ENCODE assay signal across 16 mouse cellular contexts in genomic region chr6:108549495-108549935, GRCm38 (mm10).
DNase-seq lines count a peak whose midpoint lies in the region; ATAC-seq and TF ChIP-seq lines count a peak whose summit lies in the region.
"Had no signal": no experiment of that assay in that cellular context is flagged by ENCODE, and none has a peak within 500 bp of the region (broad histone marks: within the 10 kb centered on the region; RNA-seq: fewer than 3 reads in every experiment).

No protein-coding gene starts in this region.

- H3K4me3 ChIP-seq in layer of hippocampus, adult 2 months, result no peak overlapping the region
- no peak overlapping the region for H3K4me3 ChIP-seq in midbrain, postnatal 0 days (ENCODE audit: low read depth, low read length)
- H3K4me3 ChIP-seq: heart, embryonic 12.5 days; limb, embryonic 15.5 days had no signal

- H3K27ac ChIP-seq in layer of hippocampus, adult 2 months, result peak overlapping the region; percentile 59; the same call in 1 of the 2 replicates
- H3K27ac ChIP-seq in midbrain, postnatal 0 days (ENCODE audit: low read depth, low read length), result no peak overlapping the region
- H3K27ac ChIP-seq: hindbrain, embryonic 14.5 days; limb, embryonic 15.5 days had no signal

- no peak for TF ChIP-seq CTCF in layer of hippocampus, adult 2 months (conservative IDR thresholded peaks at IDR 0.05)
- TF ChIP-seq CTCF in midbrain, postnatal 0 days (IDR thresholded peaks at IDR 0.05), result no peak

- WGBS in midbrain, postnatal 0 days, result 76% methylated on average over 6 of the region's 6 CpGs

- no peaks in the 10 kb centered on the region for H3K36me3 ChIP-seq in midbrain, postnatal 0 days (ENCODE audit: insufficient read depth, low read length)

- no peaks in the 10 kb centered on the region for H3K4me1 ChIP-seq in midbrain, postnatal 0 days (ENCODE audit: insufficient read depth, low read length)
- H3K4me1 ChIP-seq: heart, embryonic 12.5 days; limb, embryonic 15.5 days had no signal

- no peak for DNase-seq in layer of hippocampus, adult 2 months (ENCODE audit: low spot score in 2 of 2)
- DNase-seq in layer of hippocampus, postnatal 36 days, result no peak
- DNase-seq in A20 (ENCODE audit: low read depth, low spot score), result peak; percentile 89
- peak; percentile 79 for DNase-seq in naive thymus-derived CD4-positive, alpha-beta T cell, adult 2 months (ENCODE audit: low read depth)
- no peak for DNase-seq in thymus, postnatal 10 days (ENCODE audit: low spot score in 2 of 2)
- DNase-seq in midbrain, postnatal 0 days (ENCODE audit: low spot score), result no peak
- DNase-seq: cerebellum, adult 2 months; embryo, embryonic 11 days; gastrocnemius, postnatal 14 days; kidney, adult 2 months had no signal

- ATAC-seq in activated CD4-positive, CD25-positive, alpha-beta regulatory T cell, adult 4 months, result peak; percentile 78
- no peak for ATAC-seq in erythroblast, adult 5-6 weeks (replicated peaks; ENCODE audit: low FRiP score, poor library complexity, severe bottlenecking)
- no peak for ATAC-seq in midbrain, postnatal 0 days (ENCODE audit: low FRiP score)
- ATAC-seq: forebrain, embryonic 16.5 days had no signal

- no peak overlapping the region for H3K9ac ChIP-seq in midbrain, postnatal 0 days (replicated peaks; ENCODE audit: low read length, poor library complexity, severe bottlenecking)
- H3K9ac ChIP-seq: heart, embryonic 12.5 days; hindbrain, embryonic 14.5 days; limb, embryonic 15.5 days had no signal

- no peak overlapping the region for H3K4me2 ChIP-seq in midbrain, postnatal 0 days (ENCODE audit: low read depth, low read length, poor library complexity, severe bottlenecking)
- H3K4me2 ChIP-seq: heart, embryonic 12.5 days; hindbrain, embryonic 14.5 days; limb, embryonic 15.5 days had no signal

- no peaks in the 10 kb centered on the region for H3K9me3 ChIP-seq in midbrain, postnatal 0 days (ENCODE audit: low read length)
- H3K9me3 ChIP-seq: heart, embryonic 12.5 days; limb, embryonic 15.5 days had no signal

- no peaks in the 10 kb centered on the region for H3K27me3 ChIP-seq in midbrain, postnatal 0 days (ENCODE audit: insufficient read depth, low read length)
- H3K27me3 ChIP-seq: heart, embryonic 12.5 days; limb, embryonic 15.5 days had no signal

Comparison
In these comparisons a context has a peak if more than half of its experiments do, and no peak if none do; other contexts are left out.
1. DNase-seq: peak in A20 (single experiment) and naive thymus-derived CD4-positive, alpha-beta T cell, adult 2 months (single experiment); none in layer of hippocampus, adult 2 months (0 of 2), layer of hippocampus, postnatal 36 days (0 of 2), thymus, postnatal 10 days (0 of 2) and midbrain, postnatal 0 days (single experiment).